Mouse (Mus musculus) heart, adult 2 months (tissue): Measurements from ENCODE around the gene Sptbn1.

ENCODE experiments used
- CTCF ChIP-seq: fragments of 200-600 bp; IDR thresholded peaks from 2 replicates; pipeline ENCODE4 v1.8.1; 2022; ENCODE audit warnings: antibody characterized with exemption, mild to moderate bottlenecking, moderate library complexity
- POLR2A ChIP-seq: fragments of 200-500 bp; IDR thresholded peaks from 2 replicates; pipeline ENCODE4 v1.6.1; 2011; ENCODE audit warnings: mild to moderate bottlenecking, low read depth, low read length, control low read depth; ENCODE audit not compliant: insufficient read depth

DNA sequence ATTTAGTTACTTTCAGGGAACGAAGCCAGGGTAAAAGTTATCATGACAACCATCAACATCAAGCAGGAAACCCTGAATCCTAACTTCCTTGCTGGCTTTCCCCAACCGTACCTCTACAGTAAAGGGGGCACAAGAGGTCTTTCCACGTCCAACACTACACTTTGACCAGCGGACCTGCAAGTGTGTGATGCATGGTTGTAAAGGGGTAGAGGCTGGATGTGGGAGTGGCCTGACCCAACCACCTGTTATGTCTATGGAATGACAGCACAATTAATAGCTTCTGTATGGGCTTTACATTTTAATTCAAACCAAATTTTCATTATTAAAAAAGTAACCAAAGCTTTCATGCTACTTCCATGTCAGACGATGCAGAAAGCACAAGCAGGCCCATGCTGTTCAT is 96.8 kb downstream of the Sptbn1 start:
- no peak for TF ChIP-seq POLR2A
- TF ChIP-seq CTCF = no peak
